Mouse (Mus musculus) forebrain, embryonic 13.5 days (tissue): ENCODE data around the gene Ptpro. TPM values are rescaled to one million over a fixed set of nuclear protein-coding genes. Genes with fewer than 3 reads are reported as not detected.
"Not testable (repeated sequence)": the region's sequence is repeated elsewhere in the genome, so short reads cannot be mapped to it uniquely, and the experiment has no call there.

Experiments used
- ATAC-seq: fragments of 200-750 bp; cut with Nextera tagmentation; 2 replicates; pipeline ENCODE4 v1.8.0; 2017
- H3K27ac ChIP-seq: fragments of 300-500 bp; sonication (generic); 2 replicates; pipeline ENCODE4 v1.5.1; 2015; ENCODE audit warnings: inconsistent platforms, mild to moderate bottlenecking, moderate library complexity
- H3K27me3 ChIP-seq: fragments of 300-500 bp; sonication (generic); 2 replicates; pipeline ENCODE4 v1.6.1; 2015; ENCODE audit warnings: mild to moderate bottlenecking, inconsistent platforms
- H3K36me3 ChIP-seq: fragments of 300-500 bp; sonication (generic); 2 replicates; pipeline ENCODE4 v1.6.1; 2015; ENCODE audit warnings: mild to moderate bottlenecking, inconsistent platforms; ENCODE audit not compliant: poor library complexity, severe bottlenecking
- H3K4me1 ChIP-seq: fragments of 300-500 bp; sonication (generic); 2 replicates; pipeline ENCODE4 v1.6.1; 2015; ENCODE audit warnings: inconsistent platforms
- H3K4me2 ChIP-seq: fragments of 300-500 bp; sonication (generic); 2 replicates; pipeline ENCODE4 v1.6.1; 2015; ENCODE audit warnings: inconsistent platforms, mild to moderate bottlenecking, moderate library complexity
- H3K4me3 ChIP-seq: fragments of 300-500 bp; sonication (generic); 2 replicates; pipeline ENCODE4 v1.5.1; 2015; ENCODE audit warnings: mild to moderate bottlenecking, inconsistent platforms
- H3K9ac ChIP-seq: fragments of 300-500 bp; sonication (generic); 2 replicates; pipeline ENCODE4 v1.6.1; 2015; ENCODE audit warnings: mild to moderate bottlenecking, inconsistent platforms
- H3K9me3 ChIP-seq: fragments of 300-500 bp; sonication (generic); replicated peaks from 2 replicates; pipeline ENCODE4 v1.6.1; 2016; ENCODE audit warnings: inconsistent platforms
- WGBS: fragments of 180-500 bp; shearing (Covaris S2); methylation state at CpG from one replicate; pipeline ENCODE4 v1.1.7; 2015; 5-methylcytosine and 5-hydroxymethylcytosine counted together
- polyA plus RNA-seq: library from polyadenylated mRNA; unstranded; fragments of >200 nt; fragmentation: Nextera tagmentation; extraction: Ambion mirVana; gene quantifications from 2 replicates; pipeline ENCODE4 v1.2.1, GENCODE M21; 2015

Gene Ptpro
- polyA plus RNA-seq, 1 experiment from 2014 or later, result 29.5 TPM

DNA sequence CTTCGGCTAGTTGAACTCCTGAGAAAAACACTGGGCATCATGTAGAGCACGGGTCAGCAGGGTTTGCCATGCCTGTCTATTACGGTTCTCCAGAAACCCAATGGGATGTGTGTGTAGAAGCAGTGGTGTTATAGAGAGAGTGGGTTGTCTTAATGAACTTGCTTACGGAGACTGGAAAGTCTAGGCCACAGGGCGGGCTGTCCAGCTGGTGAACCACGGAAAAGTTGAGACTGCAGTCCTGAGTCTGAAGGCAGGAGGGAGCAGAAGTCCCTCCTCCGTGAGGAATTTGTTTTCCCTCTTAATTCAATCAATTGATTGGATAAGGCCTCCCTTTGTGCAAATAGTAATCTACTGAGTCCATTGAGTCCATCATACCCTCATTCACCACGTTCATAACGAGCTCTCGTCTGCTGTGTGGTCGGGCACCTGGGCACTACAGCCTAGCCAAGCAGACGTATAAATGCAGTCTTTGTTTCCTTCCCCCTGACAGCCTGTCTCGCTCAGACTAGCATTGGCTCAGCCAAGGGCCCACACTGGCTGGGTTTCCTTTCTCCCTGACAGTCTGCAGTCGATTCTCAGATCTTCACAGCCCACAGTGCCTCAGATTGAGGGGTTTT lies 181.5 kb downstream of the Ptpro start:
- Histone ChIP-seq H3K27ac (peak overlapping the region; percentile 14; the same call in 1 of the 2 replicates), H3K9ac (no peak overlapping the region), H3K4me2 (0 out of 2 replicates have a peak overlapping the region, but pooled peaks have one; percentile 2), H3K4me1 (peaks cover 23% of the 10 kb centered on the region), H3K4me3 (no peak overlapping the region), H3K9me3 (peaks cover 3% of the 10 kb centered on the region; the same call in 1 of the 2 replicates), H3K27me3 (peaks cover 23% of the 10 kb centered on the region), H3K36me3 (peaks cover 12% of the 10 kb centered on the region; the same call in 1 of the 2 replicates)
- WGBS, result 28% methylated on average over 14 of the region's 14 CpGs
- peak; percentile 92 for ATAC-seq

- no peak overlapping the region for H3K4me3 ChIP-seq
- no peak overlapping the region for H3K27ac ChIP-seq
- H3K9me3 ChIP-seq, result no peaks in the 10 kb centered on the region
- 59% methylated on average over 4 of the region's 4 CpGs for WGBS
- no peak for ATAC-seq
- H3K36me3 ChIP-seq, result no peaks in the 10 kb centered on the region
- H3K9ac ChIP-seq, result 0 out of 2 replicates have a peak overlapping the region, but pooled peaks have one; percentile 26
- H3K4me2 ChIP-seq, result peak overlapping the region; percentile 30
- peaks cover 23% of the 10 kb centered on the region for H3K4me1 ChIP-seq
- H3K27me3 ChIP-seq, result peaks cover 44% of the 10 kb centered on the region
These were observed 185.4 kb downstream of the Ptpro start for GRCm38 (mm10) chr6:137437486-137437885.

DNA sequence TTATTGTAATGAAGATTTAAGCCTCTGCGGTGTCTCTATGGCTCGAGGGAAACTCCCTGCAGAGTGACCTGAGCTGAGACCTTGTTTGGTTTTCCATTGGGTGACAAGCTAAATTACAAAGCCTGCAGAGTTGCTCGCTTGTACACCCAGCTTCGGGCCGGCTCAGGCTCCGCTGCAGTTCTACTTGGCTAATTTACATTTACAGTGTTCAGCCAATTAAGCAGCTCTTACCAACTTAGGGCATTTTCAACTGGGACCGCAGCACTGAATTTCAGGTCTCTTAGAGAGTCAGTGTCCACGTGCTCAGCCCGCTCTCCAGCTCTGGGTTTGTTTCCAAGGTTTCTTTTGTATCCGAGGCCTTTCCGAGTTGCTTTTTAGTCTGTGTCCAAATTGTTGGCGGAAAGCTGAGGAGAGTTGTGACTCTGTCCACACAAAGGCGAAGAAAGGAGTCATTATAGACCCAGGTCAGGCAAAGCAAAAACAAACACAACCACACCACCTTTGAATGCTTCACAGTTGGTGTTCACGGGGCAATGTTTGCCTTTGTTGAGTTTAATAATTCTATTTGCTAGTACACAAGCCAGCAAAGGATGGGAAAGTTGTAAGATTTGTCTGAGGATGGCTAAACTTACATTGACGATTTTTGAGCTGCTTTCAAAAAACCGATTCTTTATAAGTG lies 185.9 kb downstream of the Ptpro start:
- H3K4me1 ChIP-seq, result peaks cover 23% of the 10 kb centered on the region

DNA sequence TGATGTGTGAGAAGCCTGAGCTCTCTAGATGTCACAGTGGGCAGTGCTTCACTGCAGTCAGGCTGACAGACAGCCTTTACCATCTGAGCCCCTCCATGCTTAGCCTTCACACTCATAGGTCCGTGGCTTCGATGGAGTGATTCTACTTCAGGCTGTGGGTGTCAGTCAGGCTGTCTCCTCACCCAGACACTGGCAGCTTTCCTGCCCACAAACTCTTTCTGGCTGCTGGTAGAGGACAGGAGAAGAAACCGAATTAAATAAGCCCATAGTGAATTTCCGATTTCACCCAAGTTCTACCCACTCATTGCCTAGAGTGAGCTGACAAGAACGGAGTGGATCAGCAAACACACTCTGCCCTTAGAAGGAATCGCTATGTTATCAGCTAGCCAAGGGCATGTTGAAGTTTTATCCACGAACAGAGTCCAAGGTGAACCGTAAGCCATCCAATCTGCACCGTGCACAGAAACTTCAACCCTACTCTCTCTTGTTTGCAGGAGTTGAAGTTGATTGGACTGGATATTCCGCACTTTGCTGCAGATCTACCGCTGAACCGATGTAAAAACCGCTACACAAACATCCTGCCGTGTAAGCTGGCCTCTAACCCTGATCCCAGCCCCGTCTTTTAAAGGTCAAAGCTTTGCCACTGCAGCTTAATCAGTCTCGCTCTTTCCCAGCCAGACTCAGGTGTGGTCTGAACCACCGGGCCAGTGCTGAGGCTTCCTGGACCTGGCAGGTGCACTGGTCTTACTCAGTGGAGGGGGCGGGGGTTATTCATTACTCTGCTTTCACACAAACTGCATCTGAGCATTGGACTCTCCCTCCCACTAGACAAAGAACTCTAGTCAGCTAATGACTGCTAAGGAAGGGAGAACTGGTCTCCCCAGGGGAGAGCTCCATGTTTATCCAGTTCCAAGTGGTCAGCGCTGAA lies 188.7 kb downstream of the Ptpro start:
- H3K9ac ChIP-seq, result no peak overlapping the region
- no peaks in the 10 kb centered on the region for H3K9me3 ChIP-seq
- 80% methylated on average over 19 of the region's 19 CpGs for WGBS
- H3K4me3 ChIP-seq, result no peak overlapping the region
- H3K27me3 ChIP-seq, result peaks cover 55% of the 10 kb centered on the region
- ATAC-seq, result no peak
- no peak overlapping the region for H3K27ac ChIP-seq
- H3K36me3 ChIP-seq, result peaks cover 22% of the 10 kb centered on the region
- peaks cover 13% of the 10 kb centered on the region for H3K4me1 ChIP-seq
- H3K4me2 ChIP-seq, result no peak overlapping the region

More for the DNA sequence above, 185.9 kb downstream of the Ptpro start:
- 8% methylated on average over 16 of the region's 16 CpGs for WGBS
- Histone ChIP-seq H3K27me3 (peaks cover 47% of the 10 kb centered on the region), H3K4me2 (peak overlapping the region; percentile 30), H3K27ac (no peak overlapping the region), H3K36me3 (peaks cover 5% of the 10 kb centered on the region; the same call in 1 of the 2 replicates), H3K9ac (0 out of 2 replicates have a peak overlapping the region, but pooled peaks have one; percentile 26), H3K9me3 (no peaks in the 10 kb centered on the region), H3K4me3 (no peak overlapping the region)
- peak; percentile 73 for ATAC-seq

GRCm38 (mm10) chr6:137443089-137443488 lies 191.0 kb downstream of the Ptpro start:
- H3K9ac ChIP-seq, result no peak overlapping the region
- no peaks in the 10 kb centered on the region for H3K9me3 ChIP-seq
- no peak for ATAC-seq
- no peak overlapping the region for H3K4me2 ChIP-seq
- H3K36me3 ChIP-seq, result peaks cover 22% of the 10 kb centered on the region
- H3K27ac ChIP-seq, result no peak overlapping the region
- peaks cover 2% of the 10 kb centered on the region for H3K4me1 ChIP-seq
- WGBS, result 96% methylated on average over 12 of the region's 12 CpGs
- no peak overlapping the region for H3K4me3 ChIP-seq
- H3K27me3 ChIP-seq, result peaks cover 45% of the 10 kb centered on the region

DNA sequence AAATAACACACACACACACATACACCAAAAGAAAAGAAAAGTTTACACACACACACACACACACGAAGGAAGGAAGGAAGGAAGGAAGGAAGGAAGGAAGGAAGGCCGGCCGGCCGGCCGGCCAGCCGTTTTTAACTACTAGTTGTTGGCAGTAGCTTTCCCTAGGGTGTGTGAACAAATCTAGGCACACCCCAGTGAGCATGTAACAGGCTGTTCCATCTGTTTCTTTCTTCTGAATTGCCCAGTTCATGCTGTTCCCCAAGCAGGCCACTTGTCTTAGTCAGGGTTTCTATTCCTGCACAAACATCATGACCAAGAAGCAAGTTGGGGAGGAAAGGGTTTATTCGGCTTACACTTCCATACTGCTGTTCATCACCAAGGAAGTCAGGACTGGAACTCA lies 194.0 kb downstream of the Ptpro start:
- not testable (repeated sequence) for H3K4me1 ChIP-seq, ATAC-seq, H3K4me2 ChIP-seq, H3K9me3 ChIP-seq, H3K4me3 ChIP-seq, H3K9ac ChIP-seq, H3K27ac ChIP-seq
- H3K27me3 ChIP-seq, result peaks cover 22% of the 10 kb centered on the region
- WGBS, result 83% methylated on average over 7 of the region's 7 CpGs
- H3K36me3 ChIP-seq, result peaks cover 26% of the 10 kb centered on the region

DNA sequence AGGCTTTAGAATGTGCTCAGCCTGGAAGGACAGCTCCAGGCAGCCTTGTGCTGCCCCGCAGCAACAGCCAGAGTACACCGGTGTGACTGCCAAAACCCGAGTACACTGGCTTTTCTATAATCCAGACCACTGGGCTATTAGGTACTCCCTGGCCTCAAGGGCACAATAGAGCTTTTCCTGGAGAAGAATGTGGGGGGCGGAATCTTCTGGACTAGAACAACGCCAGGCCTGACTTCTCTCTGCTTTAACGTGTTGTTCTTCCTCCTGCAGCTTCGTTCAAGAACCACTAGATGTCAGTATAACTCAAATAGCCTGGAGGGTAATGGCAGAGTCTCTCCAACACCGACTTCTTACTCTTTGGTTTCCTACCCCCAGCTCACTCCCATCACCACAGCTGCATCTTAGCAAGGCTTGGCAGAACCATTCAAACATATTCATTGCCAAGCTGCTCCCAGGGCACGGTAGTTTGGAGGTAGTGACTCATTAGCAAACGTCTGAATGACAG lies 203.5 kb downstream of the Ptpro start:
- ATAC-seq, result peak; percentile 88
- H3K9me3 ChIP-seq, result no peaks in the 10 kb centered on the region
- WGBS, result 9% methylated on average over 10 of the region's 10 CpGs
- no peak overlapping the region for H3K9ac ChIP-seq
- H3K4me3 ChIP-seq, result no peak overlapping the region
- H3K27ac ChIP-seq, result no peak overlapping the region
- H3K36me3 ChIP-seq, result 0 out of 2 replicates have a peak, but pooled peaks cover under 1% of the 10 kb centered on the region
- H3K4me2 ChIP-seq, result no peak overlapping the region
- H3K4me1 ChIP-seq, result no peaks in the 10 kb centered on the region
- peaks cover 2% of the 10 kb centered on the region; the same call in 1 of the 2 replicates for H3K27me3 ChIP-seq

- Histone ChIP-seq H3K9ac (no peak overlapping the region), H3K4me3 (no peak overlapping the region), H3K4me2 (no peak overlapping the region), H3K27me3 (peaks cover 6% of the 10 kb centered on the region; the same call in 1 of the 2 replicates), H3K4me1 (no peaks in the 10 kb centered on the region), H3K27ac (no peak overlapping the region), H3K9me3 (no peaks in the 10 kb centered on the region), H3K36me3 (no peaks in the 10 kb centered on the region)
- ATAC-seq, result 0 out of 2 replicates have a peak, but pooled peaks have one; percentile 17
- 75% methylated on average over 7 of the region's 7 CpGs for WGBS
These were observed 203.9 kb downstream of the Ptpro start for GRCm38 (mm10) chr6:137456064-137456463.

GRCm38 (mm10) chr6:137457210-137457609 lies 205.1 kb downstream of the Ptpro start:
- no peak overlapping the region for H3K9ac ChIP-seq
- H3K9me3 ChIP-seq, result no peaks in the 10 kb centered on the region
- H3K4me1 ChIP-seq, result no peaks in the 10 kb centered on the region
- no peak overlapping the region for H3K4me3 ChIP-seq
- ATAC-seq, result no peak
- peaks cover 9% of the 10 kb centered on the region; the same call in 1 of the 2 replicates for H3K27me3 ChIP-seq
- no peak overlapping the region for H3K27ac ChIP-seq
- H3K4me2 ChIP-seq, result no peak overlapping the region
- no peaks in the 10 kb centered on the region for H3K36me3 ChIP-seq
- 57% methylated on average over 7 of the region's 7 CpGs for WGBS

DNA sequence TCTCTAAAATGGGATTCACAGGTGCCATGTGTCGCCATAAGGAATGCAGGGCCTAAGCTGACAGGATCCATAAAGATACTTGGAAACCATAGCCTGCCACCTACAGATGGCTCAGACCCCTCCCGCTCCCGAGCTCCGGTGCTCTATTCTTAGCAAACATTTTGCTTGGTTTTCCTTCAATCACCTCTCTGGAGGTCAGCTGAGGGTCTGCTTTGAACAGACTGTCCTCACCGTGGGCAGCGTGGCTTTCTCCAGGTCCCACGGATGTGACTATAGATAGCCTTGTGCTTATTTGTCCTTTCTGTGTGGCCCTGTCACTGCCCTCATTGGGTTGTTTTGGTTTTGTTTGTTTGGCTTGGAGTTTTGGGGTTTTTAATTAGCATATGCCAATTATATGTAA lies 206.0 kb downstream of the Ptpro start:
- Histone ChIP-seq H3K4me1 (no peaks in the 10 kb centered on the region), H3K4me3 (no peak overlapping the region), H3K9me3 (no peaks in the 10 kb centered on the region), H3K27ac (no peak overlapping the region), H3K27me3 (peaks cover 12% of the 10 kb centered on the region), H3K9ac (no peak overlapping the region), H3K4me2 (no peak overlapping the region), H3K36me3 (no peaks in the 10 kb centered on the region)
- WGBS, result 84% methylated on average over 7 of the region's 7 CpGs
- ATAC-seq, result no peak

- H3K4me2 ChIP-seq, result no peak overlapping the region
- H3K27ac ChIP-seq, result no peak overlapping the region
- H3K4me1 ChIP-seq, result peaks cover 3% of the 10 kb centered on the region; the same call in 1 of the 2 replicates
- no peaks in the 10 kb centered on the region for H3K9me3 ChIP-seq
- H3K27me3 ChIP-seq, result peaks cover 51% of the 10 kb centered on the region
- H3K9ac ChIP-seq, result no peak overlapping the region
- WGBS, result 92% methylated on average over 5 of the region's 5 CpGs
- H3K36me3 ChIP-seq, result 0 out of 2 replicates have a peak, but pooled peaks cover 9% of the 10 kb centered on the region
- no peak for ATAC-seq
- H3K4me3 ChIP-seq, result no peak overlapping the region
These were observed 211.7 kb downstream of the Ptpro start for GRCm38 (mm10) chr6:137463771-137464170.
